Mouse (Mus musculus) cerebellum, postnatal 36 days (tissue): ENCODE measurements around the gene Shc2.

Experiments used
- DNase-seq, 2 experiments: peaks; one replicate each; pipeline ENCODE4 v3.0.0; 2021 to 2022; ENCODE audit warnings: mixed read lengths in 2 of 2

Gene Shc2

DNA sequence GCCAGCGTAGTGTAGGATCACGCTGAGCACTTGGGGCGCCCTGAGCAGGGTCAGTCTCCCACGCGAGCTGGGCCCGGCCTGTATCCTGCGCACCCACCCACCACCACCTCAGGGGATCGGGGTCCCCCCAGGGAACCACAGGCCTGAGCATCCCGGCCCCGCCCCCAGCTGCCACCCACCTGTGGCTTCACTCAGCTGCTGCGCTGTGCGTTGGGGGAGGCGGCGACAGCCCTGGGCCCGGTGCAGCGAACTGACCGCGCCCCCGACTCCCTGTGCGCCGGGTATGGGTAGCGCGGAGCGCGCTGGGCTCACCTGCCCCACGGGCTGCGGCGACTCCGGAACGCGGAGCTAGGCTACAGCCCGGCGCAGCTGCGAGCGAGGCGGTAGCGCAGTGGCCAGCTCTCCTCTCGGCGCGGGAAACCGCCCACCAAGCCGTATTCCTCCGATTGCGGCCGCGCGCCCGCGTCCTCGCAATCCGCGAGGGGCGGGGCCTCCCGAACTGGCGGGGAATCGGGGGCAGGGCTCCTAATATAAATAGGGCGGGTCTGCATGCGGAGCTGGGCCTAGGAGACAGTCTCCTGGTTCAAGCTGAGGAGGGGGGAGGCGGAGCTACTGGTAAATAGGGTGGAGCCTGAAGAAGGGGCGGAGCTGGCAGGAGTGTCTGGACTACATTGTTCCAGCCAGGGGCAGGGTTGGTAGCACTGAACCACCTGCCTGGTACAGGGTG lies 24.0 kb downstream of the Shc2 start, which contains the start of gene C2cd4c:
Gene C2cd4c (minus strand): TSS at position 448 of the 727 bp plus-strand sequence.
- DNase-seq, result peak; percentile 60 to 65

DNA sequence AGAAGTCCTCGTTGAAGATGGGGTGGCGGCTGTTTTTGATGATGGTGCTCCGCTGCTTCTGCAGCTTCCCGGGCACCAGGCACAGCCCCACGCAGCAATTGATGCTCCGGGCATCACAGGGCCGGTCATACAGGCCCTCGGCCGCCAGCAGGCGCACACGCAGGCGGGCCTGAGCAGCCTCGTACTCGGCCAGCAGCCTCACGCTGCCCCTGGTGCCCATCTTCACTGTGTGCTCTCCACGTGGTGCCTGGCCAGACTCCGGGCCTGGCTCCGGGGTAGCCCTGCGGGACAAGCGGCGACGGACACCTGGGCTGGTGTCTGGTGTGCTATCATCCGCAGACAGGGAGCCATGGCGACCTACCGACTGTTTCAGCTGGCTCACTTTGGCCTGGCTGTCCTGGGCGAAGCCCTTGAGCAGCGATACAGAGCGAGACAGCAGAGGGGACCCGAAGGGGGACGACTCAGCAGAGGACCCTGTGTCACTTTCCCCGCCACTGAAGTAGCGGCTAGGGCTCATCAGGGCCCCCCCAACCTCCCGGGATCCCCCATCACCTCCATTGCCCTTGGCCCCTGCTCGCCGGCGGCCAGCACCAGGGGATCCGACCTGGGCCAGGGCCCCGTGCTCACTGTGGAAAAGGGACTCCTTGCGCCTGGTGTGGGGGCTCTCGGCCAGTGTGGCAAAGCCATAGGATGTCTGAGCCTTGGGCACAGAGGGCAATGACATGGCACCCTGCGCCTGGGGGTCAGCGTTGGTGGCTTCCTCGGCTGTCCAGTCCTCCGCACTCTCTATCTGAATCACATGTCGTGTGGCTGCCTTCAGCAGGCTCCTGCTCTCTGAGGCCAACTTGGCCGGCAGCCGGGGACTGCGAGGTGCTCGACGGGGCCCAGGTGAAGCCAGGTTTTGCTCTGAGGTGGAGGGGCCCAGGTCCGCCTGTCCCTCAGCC lies 25.3 kb downstream of the Shc2 start:
- peak; percentile 27 to 48 for DNase-seq

DNA sequence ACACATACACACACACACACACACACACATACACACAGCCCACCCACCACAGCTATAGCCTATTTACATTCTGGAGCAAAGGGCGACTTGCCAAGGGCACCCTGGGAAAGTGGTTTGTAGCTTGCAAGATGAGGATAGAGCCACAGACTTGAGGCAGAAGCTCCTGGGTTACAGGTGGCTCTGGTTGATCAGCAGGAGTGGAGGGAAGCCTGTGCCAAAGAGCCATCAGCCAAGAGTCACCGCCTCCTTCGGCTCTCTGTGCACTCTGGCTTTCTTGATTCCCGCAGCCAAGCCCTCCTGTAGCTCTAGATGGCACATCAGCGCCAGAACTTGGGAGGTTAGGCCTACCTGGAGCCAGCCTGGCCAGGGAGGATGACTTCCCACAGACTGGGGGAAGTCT lies 26.4 kb downstream of the Shc2 start:
- DNase-seq, result no peak

DNA sequence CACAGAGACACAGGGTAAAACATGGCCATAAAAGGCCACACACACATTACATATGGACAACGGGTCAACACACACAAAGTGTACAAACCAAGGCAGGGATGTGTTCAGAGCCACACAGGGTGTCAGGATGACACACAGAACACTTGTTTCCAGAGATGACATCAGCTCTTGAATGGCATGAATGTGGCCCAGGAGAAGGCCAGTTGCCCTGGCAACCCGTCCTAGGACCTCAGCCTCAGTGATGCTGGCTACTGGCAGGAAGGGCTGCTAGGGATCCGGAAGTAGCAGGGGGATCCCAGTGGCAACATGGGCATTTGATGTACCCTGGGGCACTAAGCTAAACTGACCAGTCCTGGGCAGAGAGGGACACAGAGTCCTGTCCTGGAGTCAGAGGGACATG lies 28.4 kb downstream of the Shc2 start:
- no peak for DNase-seq

DNA sequence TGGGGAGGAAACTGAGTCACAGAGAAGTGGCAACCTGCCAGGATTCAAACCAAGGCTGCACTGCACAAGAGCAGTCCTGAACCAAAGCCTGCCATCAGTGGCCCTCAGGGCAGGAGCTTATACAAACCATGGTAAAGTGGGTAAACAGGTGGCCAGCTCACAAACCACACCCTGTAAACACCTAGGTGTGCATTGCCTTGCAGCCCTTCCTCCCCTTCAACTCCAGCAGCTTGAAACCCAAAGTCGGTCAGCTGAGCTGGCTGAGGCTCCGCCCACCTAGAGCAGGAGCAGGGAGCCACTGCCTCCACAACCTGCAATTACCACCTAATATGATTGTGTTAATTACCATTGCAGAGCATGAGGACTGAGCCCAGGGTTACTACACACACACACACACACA lies 29.8 kb downstream of the Shc2 start:
- no peak for DNase-seq

DNA sequence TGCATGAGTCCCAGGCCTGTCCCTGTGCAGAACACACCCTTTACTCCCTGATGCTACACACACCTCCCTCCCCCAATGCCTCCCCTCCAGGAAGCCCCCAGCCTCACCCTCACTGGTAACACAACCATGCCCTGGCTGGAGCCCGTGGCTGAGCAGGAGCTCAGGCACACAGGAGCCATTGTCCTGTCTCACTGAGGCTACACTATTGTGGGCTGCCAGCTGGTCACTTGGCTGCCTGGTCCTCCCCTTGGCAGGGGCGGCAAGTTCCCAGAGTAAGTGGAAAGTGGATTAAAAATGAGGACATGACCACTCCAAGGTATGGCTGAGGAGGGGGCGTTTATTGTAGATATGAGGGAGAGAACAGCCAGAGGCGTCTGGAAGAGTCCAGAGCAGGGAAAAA lies 31.2 kb downstream of the Shc2 start:
- DNase-seq, result no peak

DNA sequence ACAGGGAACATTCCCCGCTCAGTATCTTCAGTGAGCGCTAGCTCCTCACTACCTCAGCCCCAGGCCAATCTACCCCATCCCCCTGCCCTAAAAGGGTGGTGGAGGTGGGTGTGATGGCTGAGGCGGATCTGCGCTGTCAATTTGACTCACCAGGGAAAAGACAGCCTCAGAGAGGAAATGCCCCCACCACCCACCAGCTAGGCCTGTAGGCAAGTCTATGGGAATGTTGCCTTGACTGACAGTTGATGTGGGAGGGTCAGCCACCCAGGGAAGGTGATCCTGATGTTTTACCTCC lies 39.8 kb downstream of the Shc2 start:
- no peak for DNase-seq

DNA sequence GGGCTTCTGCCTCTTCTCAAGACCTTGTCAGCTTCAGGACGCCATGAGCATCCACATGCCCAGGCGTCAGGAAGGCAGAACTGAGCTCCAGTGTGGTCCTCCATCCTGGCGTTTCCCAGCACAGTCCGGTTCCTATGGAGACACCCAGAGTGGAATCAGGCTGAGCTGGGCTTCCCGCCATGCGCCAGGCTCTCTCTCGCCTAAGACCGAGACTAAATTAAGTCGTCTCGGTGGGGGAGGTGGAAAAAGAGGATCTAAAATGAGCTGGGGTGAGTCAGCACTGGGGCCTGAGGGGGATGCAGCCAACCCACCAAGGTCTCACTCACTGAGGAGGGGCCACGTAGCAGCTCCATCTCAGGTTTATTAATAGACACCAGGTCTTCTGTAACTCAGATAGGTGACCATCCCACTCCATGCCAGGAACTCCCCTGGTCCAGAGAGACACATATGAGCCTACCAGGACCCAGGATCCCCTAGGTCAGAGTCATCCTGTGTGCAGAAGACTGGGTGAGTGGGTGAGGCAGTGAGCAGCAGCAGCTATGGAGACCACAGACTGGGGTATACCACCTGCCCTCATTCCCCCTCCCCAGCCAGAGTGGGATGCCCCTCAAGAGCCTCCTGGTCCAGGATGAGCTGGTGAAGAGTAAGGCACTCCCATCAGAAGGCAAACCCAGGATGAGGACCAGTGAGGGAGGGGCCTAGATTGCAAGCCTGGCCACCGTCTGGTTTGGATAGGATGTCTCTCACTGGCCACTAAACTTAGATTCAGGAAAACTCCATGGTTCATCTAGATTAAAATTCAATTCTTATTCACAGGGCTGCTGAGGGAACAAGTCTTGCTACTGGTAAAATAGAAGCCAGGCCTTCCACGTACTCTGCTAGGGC lies 40.4 kb downstream of the Shc2 start:
- DNase-seq, result no peak

DNA sequence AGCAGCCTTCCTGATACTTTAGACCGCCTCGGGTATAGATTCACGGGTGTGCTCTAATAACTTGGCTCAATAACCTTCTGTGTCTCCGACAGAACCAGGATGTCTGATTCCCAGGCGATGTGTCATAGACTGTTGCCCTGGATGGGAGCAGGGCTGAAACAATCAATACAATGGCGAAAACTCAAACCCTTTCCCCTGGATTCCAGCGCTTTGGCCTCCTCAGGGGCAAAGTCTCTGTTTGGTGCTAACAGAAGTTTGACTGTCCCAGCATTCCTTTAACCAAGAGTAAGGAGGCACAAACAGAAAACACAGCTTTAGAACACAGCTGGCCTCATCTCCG lies 42.2 kb downstream of the Shc2 start:
- no peak for DNase-seq

DNA sequence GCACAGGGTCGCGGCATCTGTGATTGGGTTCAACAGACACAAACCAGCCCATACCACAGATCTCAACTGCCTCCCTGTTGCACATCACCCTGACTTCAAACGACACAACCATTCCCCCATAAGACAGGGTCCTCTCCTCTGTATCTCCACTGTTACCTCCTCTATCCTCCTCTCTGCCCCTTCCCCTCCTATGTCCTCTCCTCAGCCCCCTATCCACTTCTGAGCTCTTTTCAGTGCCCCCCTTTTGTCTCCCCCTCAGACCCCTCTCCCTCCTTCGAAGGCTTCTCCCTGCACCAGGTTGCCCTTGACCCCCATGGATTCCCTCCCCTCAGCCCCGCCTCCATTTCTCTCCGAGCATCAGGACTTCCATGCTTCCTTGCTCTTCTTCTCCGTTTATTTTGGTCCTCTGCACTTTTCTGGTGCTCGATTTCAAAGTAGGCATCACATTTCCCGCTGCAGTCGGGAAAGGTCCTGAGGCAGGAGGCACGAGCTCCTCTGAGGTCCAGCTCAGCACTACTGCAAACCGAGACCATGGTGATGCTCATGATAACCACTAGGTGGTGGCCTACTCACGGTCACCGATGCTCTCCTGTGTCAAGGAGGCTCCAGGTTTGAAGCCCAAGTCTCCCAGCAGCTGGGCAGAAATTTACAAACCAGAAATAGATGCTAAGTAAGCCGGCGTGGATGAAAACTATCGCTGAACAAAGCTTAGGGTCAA lies 42.7 kb downstream of the Shc2 start:
- peak; percentile 70 to 72 for DNase-seq

DNA sequence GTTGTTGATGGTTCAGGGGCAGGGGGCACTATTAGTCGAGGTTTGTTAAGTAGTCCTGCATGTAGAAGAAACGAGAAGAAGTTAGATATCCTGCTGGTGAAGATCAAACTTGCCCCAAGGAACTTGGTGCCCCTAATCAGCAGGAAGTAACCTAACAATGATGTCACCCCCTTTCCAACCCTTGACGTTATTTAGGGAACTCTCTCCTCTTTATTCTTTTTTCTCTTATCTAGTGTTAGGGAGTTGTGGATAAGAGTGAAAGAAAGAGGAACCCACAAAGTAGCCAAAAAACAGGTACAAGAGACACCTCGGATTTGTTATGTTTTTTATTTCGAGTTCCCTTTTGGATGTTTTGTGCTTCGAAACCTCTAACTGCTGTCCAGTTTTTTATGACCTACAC lies 43.6 kb downstream of the Shc2 start:
- DNase-seq, result no peak

DNA sequence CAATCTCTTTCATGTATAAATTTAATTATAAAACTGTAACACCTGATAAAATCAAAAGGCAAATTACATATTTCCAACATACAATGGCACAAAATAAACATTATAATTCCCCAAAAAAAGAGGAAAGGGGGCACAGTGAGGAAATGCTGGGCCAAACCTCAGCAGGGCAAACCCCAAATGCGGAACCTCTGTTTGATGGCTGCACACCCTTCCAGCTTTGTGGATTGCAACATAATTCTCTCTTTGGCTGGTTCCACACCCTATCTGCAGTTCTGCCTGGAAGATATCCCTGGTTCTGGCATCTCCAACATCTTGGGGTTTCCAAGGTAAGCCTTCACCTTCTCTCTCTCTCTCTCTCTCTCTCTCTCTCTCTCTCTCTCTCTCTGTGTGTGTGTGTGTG lies 47.0 kb downstream of the Shc2 start:
- no peak for DNase-seq

DNA sequence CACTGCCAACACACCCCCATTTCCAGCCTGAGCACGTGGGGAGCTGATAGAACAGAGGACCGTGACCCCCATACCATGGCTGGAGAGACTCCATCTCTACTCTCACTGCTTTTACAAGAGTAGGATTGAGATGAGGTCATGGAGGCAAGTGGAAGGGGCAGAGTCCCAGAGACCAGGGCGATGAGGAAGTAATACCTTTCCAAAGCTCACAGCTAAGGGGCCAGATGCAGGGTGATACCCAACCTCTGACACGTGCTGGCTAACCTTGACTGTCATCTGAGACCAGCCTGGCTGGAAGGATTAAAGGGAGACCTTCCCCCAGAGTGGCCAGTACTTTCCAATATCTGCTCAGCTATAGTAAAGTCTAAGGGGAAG lies 50.0 kb downstream of the Shc2 start:
- DNase-seq, result no peak

DNA sequence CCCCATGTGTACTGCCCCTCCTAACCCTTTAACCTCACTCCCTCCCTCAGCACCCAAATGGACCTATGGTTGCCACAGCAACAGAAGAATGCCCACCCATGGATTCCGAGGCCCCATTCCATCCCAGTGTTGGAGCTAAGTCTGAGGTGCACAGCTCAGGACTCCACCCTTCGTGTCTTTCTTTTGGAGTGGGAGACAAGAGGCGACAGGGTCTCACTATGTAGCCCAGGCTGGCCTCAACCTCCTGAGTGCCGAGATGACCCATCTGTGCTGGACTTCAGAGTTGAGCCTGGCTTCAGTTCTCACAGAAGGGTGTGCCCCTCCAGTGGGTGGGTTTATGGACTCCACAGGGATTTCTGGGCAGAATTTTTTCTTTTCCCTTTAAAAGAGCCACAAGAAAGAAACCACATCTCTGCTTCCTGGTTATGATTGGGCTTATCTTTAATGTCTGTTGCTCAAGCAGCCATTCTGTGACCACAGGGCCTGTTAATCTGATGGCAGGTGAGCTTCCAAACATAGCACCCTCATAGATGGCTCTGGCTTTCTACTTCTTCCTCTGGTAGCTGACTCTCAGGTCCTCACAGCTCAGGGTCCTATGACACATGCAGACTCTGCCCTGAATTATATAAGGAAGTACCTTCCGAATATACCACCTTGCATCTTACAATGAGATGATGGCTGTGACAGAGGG lies 50.5 kb downstream of the Shc2 start, which contains the start of gene Theg:
Gene Theg (minus strand): TSS at position 271 of the 691 bp plus-strand sequence.
- DNase-seq, result no peak

DNA sequence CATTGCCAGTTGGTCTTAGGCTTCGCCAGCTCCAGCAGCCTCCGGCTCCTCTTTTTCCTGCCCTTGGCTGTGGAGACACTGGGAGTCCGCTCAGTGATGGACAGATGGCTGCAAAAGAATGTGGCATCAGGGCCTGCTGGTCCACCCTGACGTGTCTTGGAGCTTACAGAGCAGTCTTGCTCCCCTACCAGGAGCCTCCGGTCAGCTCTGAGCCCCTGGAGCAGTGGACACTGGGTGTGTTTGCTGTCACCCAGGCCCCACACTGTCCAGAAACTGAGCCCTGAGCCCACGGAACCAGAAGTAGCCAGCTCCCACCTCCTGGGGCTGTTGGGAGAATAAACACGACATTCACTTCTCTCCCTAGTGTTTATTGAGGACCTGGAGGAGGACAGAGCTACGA lies 51.5 kb downstream of the Shc2 start:
- DNase-seq, result no peak

DNA sequence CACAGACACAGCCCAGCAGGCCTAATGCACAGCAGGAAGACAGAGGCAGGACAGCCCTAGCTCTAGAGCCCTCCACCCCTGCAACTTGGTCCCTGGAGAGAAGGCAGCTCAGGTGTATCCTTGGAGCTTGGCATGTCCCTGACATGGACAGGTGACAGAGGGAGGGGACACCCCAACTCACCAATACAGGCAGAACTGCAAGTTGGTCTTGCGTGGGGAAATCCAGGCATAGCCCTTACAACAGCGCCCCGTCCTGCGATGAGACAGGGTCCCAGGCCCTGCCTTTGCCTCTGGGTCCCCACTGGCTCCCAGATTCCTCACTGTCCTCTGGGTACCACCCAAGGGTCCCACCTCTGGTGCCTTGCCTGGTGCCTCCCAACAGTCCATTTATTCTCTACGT lies 52.0 kb downstream of the Shc2 start:
- DNase-seq, result no peak

DNA sequence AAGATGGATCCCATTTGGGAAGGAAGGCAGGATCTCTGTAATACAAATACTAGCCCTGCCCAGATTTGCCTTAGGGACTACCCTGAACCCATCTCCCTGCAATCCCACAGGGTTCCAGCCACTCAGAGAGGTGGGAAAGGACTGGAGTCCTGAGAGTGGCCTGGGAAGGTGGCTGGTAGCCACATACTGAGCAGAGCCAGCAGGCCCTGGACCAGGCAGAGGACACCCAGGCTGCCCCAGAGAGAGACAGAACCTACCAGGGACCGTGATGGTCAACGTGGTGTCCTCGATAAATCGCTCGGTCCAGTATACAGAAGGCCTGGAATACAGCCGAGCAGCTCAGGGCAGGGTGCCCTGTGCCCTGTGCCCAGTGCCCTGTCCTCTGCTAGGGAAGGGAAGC lies 52.6 kb downstream of the Shc2 start:
- DNase-seq, result no peak

DNA sequence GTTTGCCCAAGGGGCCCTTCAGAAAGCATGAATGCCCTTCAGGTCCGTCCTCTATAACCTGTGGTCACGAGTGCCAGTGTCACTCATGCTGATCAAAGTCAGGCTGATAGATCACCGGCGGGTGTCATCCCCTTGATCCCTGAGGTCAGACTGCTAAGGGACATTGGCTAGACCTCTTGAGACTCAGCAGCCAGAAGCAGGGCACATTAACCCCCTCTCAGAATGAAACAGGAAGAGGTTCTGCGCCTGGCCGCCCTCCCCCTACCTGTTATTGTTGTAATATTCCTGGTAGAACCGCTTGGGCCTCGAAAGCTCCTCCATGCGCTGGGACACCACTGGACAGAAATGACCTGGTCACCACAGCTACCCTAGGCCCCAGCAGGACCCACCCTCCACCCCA lies 53.3 kb downstream of the Shc2 start:
- DNase-seq, result no peak

DNA sequence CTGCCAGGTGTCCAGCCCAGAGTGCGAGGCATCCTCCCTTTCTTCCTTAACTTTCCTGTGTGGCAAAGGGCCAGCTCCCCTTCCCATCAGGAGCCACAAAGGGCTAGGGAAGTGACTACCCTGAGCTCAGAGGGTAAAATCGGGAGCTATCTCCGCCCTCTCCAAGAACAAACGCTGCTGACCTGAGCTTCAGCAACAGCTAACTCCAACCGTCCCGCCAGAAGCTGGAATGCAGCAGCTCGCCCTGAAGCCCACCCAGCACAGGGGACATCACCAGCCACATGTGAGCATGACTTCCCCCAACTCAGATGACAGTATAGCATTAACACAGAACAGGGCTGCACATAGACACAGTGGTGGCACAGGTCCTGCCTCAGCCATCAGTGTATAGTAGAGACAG lies 53.7 kb downstream of the Shc2 start:
- no peak for DNase-seq

DNA sequence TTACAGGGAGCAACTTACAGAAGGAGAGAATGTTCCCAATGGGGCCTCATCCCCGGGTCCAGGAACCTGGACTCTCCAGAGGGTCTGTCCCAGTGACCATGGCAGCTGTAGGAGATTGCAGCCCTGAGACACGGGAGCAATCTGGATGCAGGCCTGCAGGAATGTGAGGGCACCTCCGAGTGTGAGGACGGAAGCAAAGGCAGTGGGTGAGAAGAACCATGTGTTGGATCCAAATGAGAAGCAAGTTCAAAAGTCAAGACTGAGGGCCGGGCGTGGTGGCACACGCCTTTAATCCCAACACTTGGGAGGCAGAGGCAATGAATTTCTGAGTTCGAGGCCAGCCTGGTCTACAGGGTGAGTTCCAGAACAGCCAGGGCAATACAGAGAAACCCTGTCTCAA lies 56.2 kb downstream of the Shc2 start:
- DNase-seq, result no peak

DNA sequence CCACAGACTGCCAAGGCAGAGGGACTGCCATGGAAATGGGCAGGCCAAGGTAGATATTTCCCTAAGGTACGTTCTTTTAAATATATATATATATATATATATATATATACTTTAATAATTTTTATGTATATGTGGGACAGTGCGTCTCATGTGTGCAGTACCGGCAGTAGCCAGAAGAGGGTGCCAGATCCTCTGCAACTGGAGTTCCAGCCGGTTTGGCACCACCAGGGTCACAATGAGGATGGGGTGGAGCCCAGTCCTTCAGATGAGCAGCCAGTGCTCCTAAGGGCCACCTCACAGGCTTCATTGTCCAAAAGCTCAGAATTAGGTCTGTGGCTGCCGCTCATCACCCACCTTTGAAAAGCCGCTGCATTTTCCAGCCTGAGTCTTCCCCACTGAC lies 56.9 kb downstream of the Shc2 start:
- peak; percentile 29 to 37 for DNase-seq

DNA sequence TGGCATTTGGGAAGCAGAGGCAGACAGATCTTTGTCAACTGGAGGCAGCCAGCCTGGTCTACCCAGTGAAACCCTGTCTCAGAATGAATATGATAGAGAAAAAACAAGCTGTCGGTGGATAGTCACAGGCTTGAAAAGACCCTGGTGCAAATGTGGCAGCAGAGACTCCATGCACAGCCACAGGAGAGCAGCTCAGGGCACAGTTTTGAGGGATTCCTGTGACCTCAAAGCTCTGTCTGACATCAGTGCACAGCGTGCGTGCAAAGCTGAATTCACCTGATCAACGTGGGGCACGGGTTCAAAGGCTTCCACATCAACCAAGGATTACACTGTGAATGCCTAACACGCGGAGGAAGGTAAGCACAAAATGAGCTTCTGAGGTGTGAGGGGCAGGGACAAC lies 57.4 kb downstream of the Shc2 start:
- no peak for DNase-seq
